In genomic region chr2:178981736-178982502, GRCm38 (mm10) we compare ENCODE assay signal across 14 mouse cellular contexts.
DNase-seq lines count a peak whose midpoint lies in the region; ATAC-seq and TF ChIP-seq lines count a peak whose summit lies in the region.
"Had no signal": no experiment of that assay in that cellular context is flagged by ENCODE, and none has a peak within 500 bp of the region (broad histone marks: within the 10 kb centered on the region; RNA-seq: fewer than 3 reads in every experiment).

No protein-coding gene starts in this region.

- 39% methylated on average over 7 of the region's 7 CpGs for WGBS in hindbrain, embryonic 15.5 days
- 53% methylated on average over 7 of the region's 7 CpGs for WGBS in hindbrain, embryonic 10.5 days
- WGBS in forebrain, embryonic 16.5 days: 21% methylated on average over 7 of the region's 7 CpGs

- DNase-seq in hindbrain, embryonic 10.5 days (ENCODE audit: low spot score): no peak
- DNase-seq in brain, embryonic 14.5 days (ENCODE audit: low read depth): peak; percentile 75
- peak; percentile 62 for DNase-seq in lung, postnatal 36 days
- DNase-seq in cerebellum, adult 11 months: no peak
- DNase-seq in heart, postnatal 10 days: no peak
- DNase-seq: B cell, adult 2 months; cerebellum, adult 2 months; heart, postnatal 4 days; kidney, adult 2 months; left cerebral cortex, postnatal 4 days; liver, postnatal 0 days had no signal

- H3K4me2 ChIP-seq in hindbrain, embryonic 15.5 days: no peak overlapping the region
- 0 out of 2 replicates have a peak overlapping the region, but pooled peaks have one; percentile 4 for H3K4me2 ChIP-seq in forebrain, embryonic 16.5 days (ENCODE audit: low read length)

- no peak for ATAC-seq in hindbrain, embryonic 15.5 days (ENCODE audit: low FRiP score, low read depth)
- ATAC-seq in forebrain, embryonic 16.5 days: peak; percentile 60; the same call in 1 of the 2 replicates
- ATAC-seq in cerebellum, adult (ENCODE audit: insufficient number of reproducible peaks, low FRiP score, low TSS enrichment): no peak
- ATAC-seq: liver, postnatal 0 days had no signal

- intact Hi-C loops in heart, postnatal 10 days (cut with DNase I): no loop called here

- no peak for TF ChIP-seq CTCF in brain, embryonic 14.5 days (IDR thresholded peaks at IDR 0.05; ENCODE audit: borderline replicate concordance, extremely low read depth, insufficient read depth, insufficient read length)

- no peaks in the 10 kb centered on the region for H3K9me3 ChIP-seq in hindbrain, embryonic 15.5 days
- H3K9me3 ChIP-seq in hindbrain, embryonic 10.5 days: no peaks in the 10 kb centered on the region
- H3K9me3 ChIP-seq in forebrain, embryonic 16.5 days (ENCODE audit: control insufficient read depth, low read length): no peaks in the 10 kb centered on the region

- H3K27me3 ChIP-seq in hindbrain, embryonic 15.5 days: no peaks in the 10 kb centered on the region
- H3K27me3 ChIP-seq in hindbrain, embryonic 10.5 days (ENCODE audit: insufficient read depth, poor library complexity, severe bottlenecking): 0 out of 2 replicates have a peak, but pooled peaks cover 9% of the 10 kb centered on the region
- H3K27me3 ChIP-seq in forebrain, embryonic 16.5 days (replicated peaks; ENCODE audit: control insufficient read depth, insufficient read depth, low read length): no peaks in the 10 kb centered on the region

- H3K4me1 ChIP-seq in hindbrain, embryonic 15.5 days (replicated peaks): peaks cover 12% of the 10 kb centered on the region
- peaks cover 18% of the 10 kb centered on the region for H3K4me1 ChIP-seq in hindbrain, embryonic 10.5 days (replicated peaks)
- H3K4me1 ChIP-seq in forebrain, embryonic 16.5 days (replicated peaks; ENCODE audit: control insufficient read depth, insufficient read depth, low read length): peaks cover 20% of the 10 kb centered on the region

- H3K9ac ChIP-seq in hindbrain, embryonic 15.5 days: no peak overlapping the region
- H3K9ac ChIP-seq in forebrain, embryonic 16.5 days (replicated peaks; ENCODE audit: low read depth, low read length): no peak overlapping the region
- H3K9ac ChIP-seq: liver, postnatal 0 days had no signal

- peak overlapping the region; percentile 30; the same call in 1 of the 2 replicates for H3K27ac ChIP-seq in hindbrain, embryonic 15.5 days (replicated peaks)
- no peak overlapping the region for H3K27ac ChIP-seq in hindbrain, embryonic 10.5 days
- peak overlapping the region; percentile 15; the same call in 1 of the 2 replicates for H3K27ac ChIP-seq in forebrain, embryonic 16.5 days (ENCODE audit: low read length)

- no peaks in the 10 kb centered on the region for H3K36me3 ChIP-seq in hindbrain, embryonic 15.5 days
- H3K36me3 ChIP-seq in hindbrain, embryonic 10.5 days: no peaks in the 10 kb centered on the region
- H3K36me3 ChIP-seq in forebrain, embryonic 16.5 days (ENCODE audit: control insufficient read depth, insufficient read depth): no peaks in the 10 kb centered on the region

- H3K4me3 ChIP-seq in hindbrain, embryonic 15.5 days: no peak overlapping the region
- no peak overlapping the region for H3K4me3 ChIP-seq in hindbrain, embryonic 10.5 days
- no peak overlapping the region for H3K4me3 ChIP-seq in forebrain, embryonic 16.5 days (replicated peaks; ENCODE audit: low read length)

- TF ChIP-seq POLR2A in brain, embryonic 14.5 days (IDR thresholded peaks at IDR 0.05; ENCODE audit: borderline replicate concordance, extremely low read depth, insufficient read depth, insufficient read length, poor library complexity, severe bottlenecking): no peak

Comparison
In these comparisons a context has a peak if more than half of its experiments do, and no peak if none do; other contexts are left out.
1. DNase-seq: peak in brain, embryonic 14.5 days (single experiment) and lung, postnatal 36 days (single experiment); none in hindbrain, embryonic 10.5 days (single experiment), cerebellum, adult 11 months (single experiment) and heart, postnatal 10 days (0 of 2).